Mouse (Mus musculus) thymus, postnatal 25 days (tissue): Measurements from ENCODE around the gene Gm10203.
"Not testable (repeated sequence)": the region's sequence is repeated elsewhere in the genome, so short reads cannot be mapped to it uniquely, and the experiment has no call there.

Experiments used
- DNase-seq: peaks from one replicate; pipeline ENCODE4 v3.0.0; 2022

The Gm10203 gene

DNA sequence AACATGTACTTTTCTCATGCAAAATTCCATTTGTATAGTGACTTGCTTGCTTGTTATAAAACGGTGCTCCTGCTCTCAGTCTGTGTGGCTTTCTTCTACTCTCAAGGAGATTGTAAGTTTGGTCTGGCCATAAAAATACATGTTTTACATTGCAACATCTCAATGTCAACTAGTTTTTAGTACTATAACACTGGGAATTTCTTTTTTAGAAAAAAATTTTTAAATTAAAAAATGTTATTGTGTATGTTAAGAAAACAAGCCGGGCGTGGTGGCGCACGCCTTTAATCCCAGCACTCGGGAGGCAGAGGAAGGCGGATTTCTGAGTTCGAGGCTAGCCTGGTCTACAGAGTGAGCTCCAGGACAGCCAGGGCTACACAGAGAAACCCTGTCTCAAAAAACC is at the start of gene Gm10203:
TSS of gene Gm10203 (plus strand) at position 301 of the 400 bp plus-strand sequence.
- not testable (repeated sequence) for DNase-seq

DNA sequence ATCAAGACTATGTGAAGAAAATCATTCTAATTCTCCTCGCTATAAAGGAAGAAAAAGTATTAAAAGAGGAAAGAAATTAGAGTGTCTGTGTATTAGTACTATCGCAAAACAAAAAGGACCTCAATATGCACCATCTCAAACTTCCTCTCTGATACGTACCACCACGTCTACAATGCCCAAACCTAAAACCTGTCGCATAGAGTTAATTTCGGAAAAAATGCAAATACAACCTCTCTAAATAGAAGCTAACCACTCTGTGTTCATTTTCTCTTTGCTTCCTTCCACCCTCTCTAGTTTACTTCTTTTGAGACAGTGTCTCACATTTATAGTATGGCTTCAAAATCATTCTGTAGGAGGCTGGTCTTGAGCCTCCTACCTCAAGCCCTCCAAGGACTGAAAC is 37.6 kb upstream of the Gm10203 start:
- DNase-seq: no peak

DNA sequence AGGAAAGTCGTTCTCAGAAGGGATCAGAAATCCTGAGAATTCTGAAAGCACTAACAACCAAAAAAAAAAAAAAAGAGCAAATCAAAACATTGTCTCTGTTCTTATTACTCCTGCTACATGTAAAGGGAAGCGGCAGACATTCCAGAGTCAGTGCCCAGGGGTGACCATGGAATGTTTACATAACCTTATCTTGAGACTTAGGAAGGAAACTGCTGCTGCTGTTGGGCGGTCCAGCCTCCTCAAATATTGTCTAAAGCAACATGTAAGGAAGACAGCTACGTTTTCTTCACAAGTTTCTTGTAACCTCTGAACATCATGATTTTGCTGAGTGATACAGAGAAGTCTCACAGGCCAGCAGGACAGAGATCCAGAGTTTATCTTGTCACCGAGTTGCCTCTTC is 36.5 kb upstream of the Gm10203 start:
- DNase-seq: no peak

DNA sequence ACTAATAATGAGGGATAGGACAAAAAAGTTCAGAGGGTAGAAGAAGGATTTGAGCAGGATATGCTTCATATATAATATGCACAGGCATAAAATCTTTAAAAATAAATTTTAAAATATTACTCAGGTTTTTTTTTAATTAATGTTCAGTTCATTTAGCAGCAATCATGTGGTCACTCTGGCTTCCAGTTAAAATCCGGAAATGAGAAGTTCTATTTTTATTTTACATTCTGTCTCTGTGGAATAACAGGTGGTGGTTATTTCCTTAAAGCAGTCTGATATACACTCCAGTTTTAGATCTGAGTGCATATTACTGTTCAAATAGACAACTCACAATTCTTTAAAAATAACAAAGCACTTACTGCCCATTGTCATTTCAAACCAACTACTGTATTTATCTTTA is 35.4 kb upstream of the Gm10203 start:
- no peak for DNase-seq

DNA sequence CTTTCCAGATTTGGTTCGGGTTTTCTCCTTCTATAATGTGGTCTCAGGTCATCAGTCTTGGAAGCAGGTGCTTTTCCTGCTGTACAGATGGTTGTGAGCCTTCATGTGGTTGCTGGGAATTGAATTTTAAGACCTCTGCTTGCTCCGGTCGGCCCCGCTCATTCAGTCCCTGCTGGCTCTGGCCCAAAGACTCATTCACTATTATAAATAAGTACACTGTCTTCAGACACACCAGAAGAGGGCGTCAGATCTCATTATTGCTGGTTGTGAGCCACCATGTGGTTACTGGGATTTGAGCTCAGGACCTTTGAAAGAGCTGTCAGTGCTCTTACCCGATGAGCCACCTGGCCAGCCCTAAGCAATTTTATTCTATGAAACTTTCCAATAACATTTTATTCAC is 34.6 kb upstream of the Gm10203 start:
- DNase-seq: no peak

DNA sequence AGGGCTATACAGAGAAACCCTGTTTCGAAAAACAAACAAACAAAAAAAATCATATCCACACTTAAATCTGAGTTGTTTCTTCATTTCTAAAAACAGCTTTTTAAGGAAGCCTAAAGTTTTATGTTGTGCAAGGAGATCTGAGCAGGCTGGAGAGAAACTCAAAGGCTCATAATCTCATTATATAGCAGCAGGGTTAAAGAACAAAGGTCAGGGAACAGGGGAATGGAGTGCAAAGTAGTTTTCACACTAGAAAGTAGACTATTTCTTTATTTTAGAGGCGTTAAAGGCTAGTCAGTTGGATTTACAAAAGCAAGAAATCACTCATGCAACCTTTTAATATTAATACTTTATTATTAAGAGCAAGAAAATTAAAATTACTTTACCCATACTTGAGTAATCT is 33.7 kb upstream of the Gm10203 start:
- DNase-seq: no peak

DNA sequence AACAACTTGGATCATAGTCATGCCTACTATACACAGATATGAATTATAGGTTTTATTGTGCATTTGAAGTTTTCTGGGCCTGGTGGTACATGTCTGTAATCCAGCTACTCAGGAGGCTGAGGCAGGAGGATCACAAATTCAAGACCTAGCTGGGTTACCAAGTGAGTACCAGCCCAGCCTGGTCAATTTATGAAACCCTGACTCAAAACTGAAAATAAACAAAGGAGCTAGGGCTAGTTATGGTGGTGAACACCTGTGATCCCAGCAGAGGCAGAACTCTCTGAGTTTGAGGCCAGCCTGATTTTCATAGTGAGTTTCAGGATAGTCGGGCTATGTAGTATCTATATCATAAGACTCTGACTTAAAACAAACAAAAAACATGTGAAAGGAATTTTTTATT is 32.7 kb upstream of the Gm10203 start:
- DNase-seq: no peak

DNA sequence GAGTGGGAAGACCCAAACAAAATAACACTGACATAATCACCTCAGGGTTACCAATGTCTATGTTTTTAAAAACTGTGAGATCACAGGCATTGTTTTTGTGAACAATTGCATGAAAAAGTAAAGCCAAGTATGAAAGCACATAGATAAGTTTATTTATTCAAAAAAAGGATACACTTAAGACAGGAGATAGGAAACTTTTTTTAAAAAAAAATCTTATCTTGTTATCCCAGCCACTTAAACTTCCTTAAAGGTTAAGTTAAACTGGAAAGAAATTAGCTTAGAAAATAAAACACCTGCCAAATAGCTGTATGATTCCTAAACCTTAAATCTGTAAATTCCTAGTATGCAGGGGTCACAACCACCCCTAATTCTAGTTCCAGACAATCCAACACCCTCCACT is 31.0 kb upstream of the Gm10203 start:
- no peak for DNase-seq

DNA sequence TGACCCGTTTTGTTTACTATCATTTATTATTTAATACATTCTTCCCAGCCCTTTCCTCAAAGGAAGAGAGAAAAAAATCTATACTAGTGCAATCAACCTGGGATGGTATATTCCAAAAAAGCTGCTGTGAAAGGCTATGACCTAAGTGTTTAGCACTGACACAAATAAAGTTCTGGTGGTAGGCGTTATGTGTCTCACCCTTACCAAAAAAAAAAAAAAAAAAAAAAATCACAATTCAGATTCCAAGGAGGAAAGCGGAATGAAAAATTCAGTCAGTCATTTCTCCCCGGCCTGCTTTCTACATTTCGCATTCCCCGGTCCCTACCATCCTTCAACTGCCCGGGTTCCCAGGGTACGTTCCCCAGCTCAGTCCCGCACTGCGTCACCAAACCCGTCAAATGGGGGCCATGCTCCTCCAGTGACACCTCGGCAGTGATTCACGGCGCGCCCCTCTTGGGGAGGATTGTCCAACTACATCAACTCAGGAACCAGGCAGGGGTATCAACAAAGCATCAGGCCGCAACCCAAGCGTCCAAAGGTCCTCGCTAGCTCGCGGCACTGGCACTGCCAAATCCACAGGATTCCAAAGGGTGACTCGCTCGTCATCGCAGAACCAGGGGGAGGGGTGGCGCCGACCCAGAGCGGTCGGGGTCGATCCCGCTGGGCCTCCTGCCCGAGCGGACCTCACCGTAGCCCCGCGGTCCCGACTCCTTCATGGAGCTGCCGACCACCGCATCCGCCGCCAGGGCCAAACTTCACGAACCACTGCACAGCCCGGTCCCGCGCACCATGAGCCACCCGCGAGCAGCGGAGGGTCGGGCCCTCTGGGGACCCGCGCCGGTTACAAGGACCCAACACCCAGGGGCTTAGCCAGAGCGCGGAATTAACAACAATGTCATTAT is 29.5 kb upstream of the Gm10203 start:
- DNase-seq: peak; percentile 2

DNA sequence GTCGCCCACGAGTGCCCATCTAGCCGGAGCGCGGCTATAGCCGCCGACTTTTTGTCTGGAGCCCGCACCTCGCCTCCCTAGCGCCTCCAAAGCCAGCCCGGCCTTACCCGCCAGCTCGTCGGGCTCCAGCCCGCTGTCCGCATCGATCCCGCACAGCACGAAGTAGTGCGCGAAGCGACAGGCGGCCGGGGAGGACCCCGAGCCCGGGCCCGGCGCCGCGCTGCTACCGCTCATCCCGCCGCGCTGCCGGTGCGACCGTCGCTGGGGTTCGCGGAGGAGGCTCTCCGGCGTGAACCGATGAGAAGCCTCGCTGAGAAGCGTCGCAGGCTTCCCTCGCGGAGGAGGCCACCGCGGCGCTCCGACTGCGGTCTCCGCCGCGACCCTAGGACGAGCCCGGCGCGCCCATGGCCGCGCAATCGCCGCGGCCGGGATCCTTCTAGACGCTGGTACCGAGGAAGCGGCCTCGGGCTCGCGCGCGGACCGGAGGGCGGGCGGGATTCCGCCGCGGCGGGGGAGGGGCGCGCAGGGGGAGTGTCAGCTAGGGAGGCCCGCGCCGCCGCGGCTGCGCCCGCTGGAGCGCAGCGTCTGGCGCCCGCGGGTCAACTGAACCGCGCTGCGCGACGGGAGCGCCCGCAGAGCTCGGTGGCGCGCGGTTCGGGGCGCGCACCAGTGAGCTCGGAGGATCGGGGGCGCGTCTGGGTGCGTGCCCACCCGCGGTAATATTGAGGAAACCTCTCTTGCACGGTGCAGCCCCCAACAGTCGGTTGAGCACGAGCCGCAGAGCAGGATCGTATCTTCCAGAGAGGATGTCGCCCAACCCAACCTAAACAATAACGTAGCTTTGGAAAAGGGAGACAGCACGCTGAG is 28.7 kb upstream of the Gm10203 start, which contains the start of gene Dennd5b:
TSS of gene Dennd5b (minus strand) at position 605 of the 867 bp plus-strand sequence.
- peak; percentile 44 for DNase-seq

DNA sequence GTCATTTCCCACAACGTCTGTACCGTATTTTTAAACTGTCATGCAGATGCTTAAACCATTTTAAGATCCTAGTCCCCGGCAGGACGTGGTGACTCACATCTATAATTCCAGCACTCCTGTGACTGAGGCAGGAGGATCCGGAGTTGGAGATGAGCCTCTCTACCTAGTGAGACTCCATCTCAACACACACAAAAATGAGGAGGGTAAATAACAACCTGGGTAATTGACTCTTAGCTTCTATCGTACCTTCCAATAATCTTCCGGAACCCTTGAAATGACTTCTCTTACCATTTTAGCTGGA is 28.1 kb upstream of the Gm10203 start:
- DNase-seq: no peak

DNA sequence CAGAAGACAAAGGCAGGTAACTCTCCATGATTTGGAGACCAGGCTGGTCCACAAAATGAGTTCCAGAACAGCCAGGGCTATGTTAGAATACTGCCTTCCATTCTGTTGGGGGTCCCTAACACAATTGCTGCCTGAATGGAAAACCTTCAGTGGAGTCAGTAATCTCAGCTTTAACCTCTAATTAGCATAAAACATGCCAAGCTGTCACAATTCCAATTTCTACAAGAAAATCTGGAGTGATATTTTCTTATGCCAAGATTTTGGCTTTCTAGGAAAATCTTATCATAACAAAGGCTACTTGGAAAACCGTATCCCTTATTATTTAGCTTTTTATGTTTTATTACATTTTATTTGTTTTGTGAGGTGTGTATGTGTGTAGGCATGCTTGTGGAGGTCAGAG is 26.5 kb upstream of the Gm10203 start:
- DNase-seq: no peak

DNA sequence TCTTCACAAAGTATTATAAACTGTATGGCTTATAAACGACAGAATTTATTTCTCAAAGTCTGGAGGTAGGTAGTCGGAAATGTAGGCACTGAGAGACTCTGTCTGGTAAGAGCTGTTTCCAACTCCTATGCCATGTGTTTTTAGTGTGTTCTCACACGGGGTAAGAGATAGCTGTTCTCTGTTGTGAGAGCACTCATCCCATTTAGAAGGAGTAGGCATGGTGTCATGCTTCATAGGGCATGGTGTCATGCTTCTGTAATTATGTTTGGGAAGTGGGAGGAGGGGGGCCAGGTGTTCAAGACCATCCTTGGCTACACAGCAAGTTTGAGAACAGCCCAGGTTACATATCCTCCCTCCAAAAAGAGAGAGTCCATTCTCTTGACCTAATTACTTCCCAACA is 22.4 kb upstream of the Gm10203 start:
- DNase-seq: no peak

DNA sequence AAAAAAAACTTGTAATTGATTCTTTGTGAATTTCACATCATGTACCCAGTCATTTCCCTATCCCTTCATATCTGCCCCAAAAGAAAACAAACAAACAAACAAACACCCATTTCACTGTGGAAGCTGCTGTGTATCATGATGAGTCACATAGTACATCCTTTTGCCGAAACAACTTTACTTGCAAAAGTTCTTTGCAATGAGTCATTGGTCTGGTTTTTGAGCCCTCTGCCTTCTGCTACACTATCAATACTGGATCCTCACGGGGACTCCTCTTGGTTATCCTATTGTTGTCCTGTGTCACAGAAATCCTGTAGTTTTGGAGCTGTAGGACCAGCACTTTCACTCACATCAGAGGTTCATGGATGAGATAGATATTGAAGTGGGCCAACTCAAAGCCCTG is 21.1 kb upstream of the Gm10203 start:
- DNase-seq: no peak

DNA sequence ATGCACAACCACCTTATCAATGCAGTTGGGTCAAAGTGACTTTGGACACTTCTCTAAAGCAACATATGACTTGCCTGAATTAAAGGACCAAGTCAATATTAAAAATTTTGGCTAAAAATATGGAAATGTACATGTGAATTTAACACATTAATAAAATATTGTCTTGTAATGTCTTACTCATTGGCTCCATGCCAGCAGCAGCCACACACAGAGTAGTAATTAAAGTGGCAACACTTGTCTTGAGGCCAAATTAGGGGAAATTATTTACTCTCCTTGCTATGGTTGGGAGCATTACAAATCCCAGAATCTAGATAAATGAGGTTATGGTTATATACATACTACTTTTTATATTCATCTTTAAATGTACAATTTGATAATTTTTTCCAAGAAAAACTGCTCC is 13.0 kb upstream of the Gm10203 start:
- no peak for DNase-seq

DNA sequence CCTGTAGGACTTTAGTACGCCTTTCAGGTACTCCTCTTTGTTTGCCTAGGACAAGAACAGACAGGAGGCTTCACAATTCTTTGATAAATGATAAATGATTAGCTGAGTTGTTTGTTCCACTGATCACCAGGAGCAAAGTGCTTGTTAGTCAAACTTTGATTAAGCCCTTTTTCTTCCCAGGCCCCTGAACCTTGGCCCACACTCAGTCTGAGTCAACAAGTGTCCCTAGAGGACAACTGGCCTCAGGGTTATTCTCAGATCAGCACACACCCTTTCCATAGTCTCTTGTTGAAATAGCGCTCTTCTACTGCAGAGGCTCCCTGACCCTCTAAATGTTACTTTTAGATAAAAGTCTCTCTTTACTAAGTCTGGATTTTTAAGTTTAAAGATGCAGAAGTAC is 11.0 kb upstream of the Gm10203 start:
- no peak for DNase-seq

DNA sequence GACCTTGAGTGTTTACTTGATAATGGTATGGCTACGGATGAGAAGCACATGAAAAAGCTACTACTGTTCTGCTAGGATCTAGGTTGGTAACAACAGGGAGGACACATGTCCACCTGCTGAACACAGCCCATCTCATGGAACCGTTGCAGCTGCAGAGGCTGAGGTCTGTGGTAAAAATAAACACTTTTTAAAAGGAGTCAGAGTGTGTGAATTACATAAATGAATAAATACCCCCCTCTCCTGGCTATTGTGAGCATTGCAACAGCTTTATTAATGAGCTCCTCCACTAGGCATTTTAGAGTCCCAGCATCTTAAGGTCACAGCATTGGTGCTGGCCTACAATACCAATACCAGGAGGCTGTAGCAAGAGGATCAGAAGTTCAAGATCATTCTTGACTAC is 10.1 kb upstream of the Gm10203 start:
- DNase-seq: peak; percentile 20

DNA sequence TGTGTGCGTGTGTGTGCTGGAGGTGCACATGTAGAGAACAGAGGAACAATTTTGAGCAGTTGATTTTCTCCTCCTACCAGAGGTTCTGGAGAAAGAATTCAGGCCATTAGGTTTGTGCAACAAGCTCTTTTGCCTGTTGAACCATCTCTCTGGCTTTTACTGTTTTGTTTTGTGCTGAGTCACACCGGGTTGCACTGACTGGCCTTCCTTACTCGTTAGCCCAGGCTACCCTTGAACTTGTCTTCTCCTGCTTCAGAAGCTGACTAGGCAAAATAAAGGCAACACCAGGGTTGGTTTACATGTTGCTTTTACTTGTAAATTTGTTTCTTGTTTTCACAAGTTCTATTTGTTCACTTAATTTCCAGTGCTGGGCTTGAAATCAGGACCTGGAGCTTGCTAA is 6.9 kb upstream of the Gm10203 start:
- no peak for DNase-seq

DNA sequence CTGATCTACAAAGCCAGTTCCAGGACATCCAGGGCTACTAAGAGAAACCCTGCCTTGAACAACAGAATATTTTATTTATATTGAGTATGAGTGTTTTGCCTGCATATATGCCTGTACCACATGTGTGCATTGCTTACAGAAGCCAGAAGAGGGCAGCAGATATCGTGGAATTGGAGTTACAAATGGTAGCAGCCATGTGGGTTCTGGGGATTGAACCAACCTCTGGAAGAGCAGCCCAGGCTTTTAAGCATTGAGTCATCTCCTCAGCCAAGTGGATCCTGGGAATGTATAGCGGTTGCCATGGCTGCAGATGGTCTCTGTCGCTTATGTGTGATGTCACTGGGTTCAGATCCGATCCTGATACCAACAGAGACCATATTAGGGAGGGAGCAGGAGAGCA is 3.3 kb upstream of the Gm10203 start:
- DNase-seq: peak; percentile 59

DNA sequence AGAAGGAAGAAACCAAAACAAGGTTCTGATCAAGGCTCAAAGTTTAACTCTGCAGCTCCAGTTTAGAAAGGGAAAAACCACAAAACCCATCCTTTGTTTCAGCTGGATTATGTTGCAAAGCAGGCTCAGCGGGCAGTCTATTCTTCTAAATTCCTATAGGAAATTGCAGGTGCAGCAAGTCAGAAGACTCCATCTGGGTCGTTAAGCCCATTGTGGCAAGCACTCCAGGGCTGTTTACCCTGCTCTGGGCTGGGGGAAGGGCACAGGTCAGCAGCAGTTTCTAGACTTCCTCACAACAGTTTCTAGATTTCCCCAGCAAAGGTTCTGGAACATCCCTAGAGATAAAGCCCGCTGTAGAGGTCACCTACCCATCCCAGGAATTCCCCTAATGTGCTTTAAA is 1.1 kb downstream of the Gm10203 start:
- no peak for DNase-seq

DNA sequence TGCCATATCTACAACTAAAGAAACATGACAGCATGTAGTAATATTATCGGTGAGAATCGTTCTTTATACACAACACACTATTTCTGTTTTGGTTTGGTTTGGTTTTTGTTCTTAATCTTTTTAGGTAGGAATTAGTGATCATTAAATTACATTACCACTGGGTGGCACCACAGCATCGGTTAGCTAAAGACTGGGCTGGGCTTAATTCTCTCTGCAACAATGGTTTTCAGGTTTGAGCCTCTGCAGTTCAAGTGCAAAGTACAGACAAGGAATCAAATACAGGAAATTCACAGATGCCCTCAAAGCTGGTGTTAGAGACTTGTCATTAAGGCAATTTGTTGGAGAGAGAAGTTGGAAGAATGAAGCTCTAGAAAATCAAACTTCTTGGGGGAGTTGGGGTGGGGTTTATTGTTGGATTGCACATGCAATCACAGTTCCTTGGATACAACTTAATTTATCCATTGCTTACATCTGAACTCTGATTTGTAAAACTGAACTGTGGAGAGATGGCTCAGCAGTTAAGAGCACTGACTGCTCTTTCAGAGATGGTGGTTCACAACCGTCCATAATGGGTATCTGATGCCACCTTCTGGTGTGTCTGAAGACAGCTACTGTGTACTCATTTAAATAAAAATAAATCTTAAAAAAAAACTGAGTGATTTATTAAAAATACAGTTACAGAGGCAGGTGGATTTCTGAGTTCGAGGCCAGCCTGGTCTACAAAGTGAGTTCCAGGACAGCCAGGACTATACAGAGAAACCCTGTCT is 2.5 kb downstream of the Gm10203 start:
- DNase-seq: peak; percentile 24

DNA sequence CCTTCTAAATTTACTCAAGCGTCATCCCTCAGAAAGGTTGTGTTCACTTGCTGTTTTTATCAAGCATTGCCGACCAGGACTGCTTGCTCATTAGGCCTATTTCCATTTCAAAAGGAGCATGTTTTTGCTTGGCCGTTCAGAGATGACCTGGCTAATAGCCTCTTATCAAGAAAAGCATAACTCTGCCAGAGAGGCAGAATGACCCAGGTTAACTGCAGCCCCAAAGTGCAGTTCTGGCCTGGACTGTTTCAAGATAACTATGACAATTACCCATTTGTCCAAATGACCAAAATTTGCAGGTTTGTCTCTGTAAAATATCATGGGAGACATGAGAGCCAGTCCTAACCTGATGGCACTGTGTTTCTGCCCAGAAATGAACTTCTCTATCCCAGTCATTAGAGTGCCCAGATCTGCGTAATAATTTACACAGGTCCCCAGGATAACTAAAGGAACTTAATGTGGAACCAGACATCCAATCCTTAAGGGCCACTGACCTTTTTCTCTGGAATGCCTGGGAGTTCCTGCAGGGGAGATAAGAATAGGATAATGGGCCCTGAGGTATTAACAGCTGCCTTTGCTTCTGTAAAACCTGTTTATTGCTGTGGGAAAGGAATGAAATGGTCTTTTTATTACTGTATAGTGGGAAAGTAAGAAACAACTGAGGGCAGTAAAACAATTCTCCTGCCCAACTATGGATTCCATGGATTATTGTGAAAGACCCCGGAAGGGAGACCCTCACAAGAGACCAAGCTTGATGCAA is 4.6 kb downstream of the Gm10203 start:
- no peak for DNase-seq

DNA sequence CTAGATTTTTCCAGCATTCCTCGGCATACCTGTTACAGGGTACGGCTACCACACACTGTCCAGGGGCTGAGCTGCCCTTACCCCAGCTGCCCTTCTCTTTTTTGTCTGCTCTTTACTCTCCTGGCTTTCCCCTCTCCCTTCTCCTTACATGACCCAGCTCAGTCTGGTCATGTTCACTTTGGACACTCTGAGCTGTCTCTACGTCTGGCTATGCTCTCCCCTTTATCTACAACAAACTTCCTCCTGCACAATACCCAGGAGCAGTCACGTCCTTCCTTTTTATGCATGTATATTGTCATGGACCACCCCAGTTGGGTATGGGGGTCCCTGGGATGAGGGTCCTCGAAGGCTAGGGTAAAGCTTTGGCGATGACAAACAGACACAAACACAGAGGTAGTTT is 5.7 kb downstream of the Gm10203 start:
- no peak for DNase-seq
